Mouse (Mus musculus) neutrophil, adult 65 days (primary cell): Measurements from ENCODE around the gene Ntng2. TPM values are rescaled to one million over a fixed set of nuclear protein-coding genes. Genes with fewer than 3 reads are reported as not detected.

Source experiments
- total RNA-seq: library from RNA; stranded (reverse); gene quantifications from 2 replicates; pipeline ENCODE4 v1.2.4, GENCODE M21; 2023

The Ntng2 gene
- total RNA-seq: 125 and 155 TPM in 2 replicates

GRCm38 (mm10) chr2:29252599-29253204 lies at the start of gene Ntng2:
Gene Ntng2, minus strand, starts transcription at chr2:29253005.

Other genes with a start within 250 kb of the Ntng2 start
- gene Cfap77, start 197.9 kb downstream of the Ntng2 start, total RNA-seq: 0.73 TPM in 1 of 2 replicates, not detected in the other
- gene Ttf1, start 192.7 kb downstream of the Ntng2 start, total RNA-seq: 12.2 and 16.9 TPM in 2 replicates
- 32.1 and 41.3 TPM in 2 replicates for gene Setx, start 128.8 kb downstream of the Ntng2 start, total RNA-seq
- gene Med27, start 93.8 kb upstream of the Ntng2 start, total RNA-seq: 17.5 and 24.7 TPM in 2 replicates